Mouse (Mus musculus): Measurements from ENCODE around the gene Gm20388.

DNA sequence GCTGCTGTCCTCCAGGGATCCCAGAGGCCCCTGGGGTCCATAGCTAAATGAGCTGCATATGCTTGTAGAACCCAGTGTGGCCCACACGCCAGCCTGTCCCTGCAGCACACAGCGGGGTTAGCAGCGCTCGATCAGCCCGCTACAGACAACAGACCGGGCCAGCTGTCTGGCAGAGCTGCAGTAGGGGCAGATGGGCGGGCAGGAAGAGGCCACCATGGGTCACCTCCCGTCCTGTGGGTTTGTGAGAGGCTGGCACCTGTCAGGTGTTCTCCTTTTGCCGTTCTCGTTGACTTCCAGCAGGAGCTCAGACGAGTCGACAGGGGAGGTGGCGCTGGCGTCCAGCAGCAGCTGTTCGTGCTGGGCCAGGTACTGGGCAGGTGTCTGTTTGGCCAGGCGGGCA, 2728.0 kb downstream of the Gm20388 start:
- TF ChIP-seq TAL1 (IDR thresholded peaks at IDR 0.05; ENCODE audit: low read length) (no peak), GATA1 (IDR thresholded peaks at IDR 0.05; ENCODE audit: low read length) (no peak)

Data from erythroblast, embryonic 14.5 days (primary cell).